Mouse (Mus musculus) testis, adult 2 months (tissue): Measurements from ENCODE around the gene Serinc2. TPM values are rescaled to one million over a fixed set of nuclear protein-coding genes. Genes with fewer than 3 reads are reported as not detected.

Experiments used
- H3K27ac ChIP-seq: fragments of 200-500 bp; 2 replicates; pipeline ENCODE4 v1.5.1; 2012; ENCODE audit warnings: low read depth, low read length; ENCODE audit not compliant: control insufficient read depth, insufficient read depth
- H3K27me3 ChIP-seq: fragments of 200-500 bp; 2 replicates; pipeline ENCODE4 v1.6.1; 2012; ENCODE audit warnings: mild to moderate bottlenecking, low read length, moderate library complexity; ENCODE audit not compliant: control insufficient read depth, insufficient read depth
- H3K36me3 ChIP-seq: fragments of 200-500 bp; 2 replicates; pipeline ENCODE4 v1.6.1; 2012; ENCODE audit warnings: mild to moderate bottlenecking, low read length; ENCODE audit not compliant: control insufficient read depth, insufficient read depth
- H3K4me1 ChIP-seq: fragments of 200-500 bp; 2 replicates; pipeline ENCODE4 v1.6.1; 2012; ENCODE audit warnings: low read length; ENCODE audit not compliant: control insufficient read depth, insufficient read depth
- H3K4me3 ChIP-seq: fragments of 200-500 bp; 2 replicates; pipeline ENCODE4 v1.5.1; 2012; ENCODE audit warnings: low read depth, mild to moderate bottlenecking, low read length, moderate library complexity, mixed read lengths; ENCODE audit not compliant: control insufficient read depth
- CTCF ChIP-seq: fragments of 200-500 bp; IDR thresholded peaks from 2 replicates; pipeline ENCODE4 v1.5.1; 2012; ENCODE audit warnings: low read depth, mild to moderate bottlenecking, inconsistent platforms, low read length, moderate library complexity; ENCODE audit not compliant: control insufficient read depth, insufficient read depth, insufficient replicate concordance
- POLR2A ChIP-seq: fragments of 200-500 bp; IDR thresholded peaks from 2 replicates; pipeline ENCODE4 v1.6.1; 2012; ENCODE audit warnings: low read depth, mild to moderate bottlenecking, inconsistent platforms, low read length, moderate library complexity; ENCODE audit not compliant: control insufficient read depth
- polyA plus RNA-seq: library from polyadenylated mRNA; depleted of rRNA; stranded (reverse); fragments of >200 nt; gene quantifications from 2 replicates; pipeline ENCODE4 v1.2.3, GENCODE M21; 2012

Serinc2 gene
- polyA plus RNA-seq, 1 experiment = 23.7 TPM

GRCm38 (mm10) chr4:130308231-130309081, 29.5 kb upstream of the Serinc2 start, which contains the start of the genes Fabp3 and Gm10570:
Gene Fabp3, plus strand, starts transcription at chr4:130308595.
Gene Gm10570, minus strand, starts transcription at chr4:130308674.
- H3K27me3 ChIP-seq = no peaks in the 10 kb centered on the region
- H3K27ac ChIP-seq = peak within 1 kb of the TSS; percentile 73
- H3K4me1 ChIP-seq = peaks cover 31% of the 10 kb centered on the region
- H3K36me3 ChIP-seq = no peaks in the 10 kb centered on the region
- TF ChIP-seq POLR2A (no peak), CTCF (no peak)
- H3K4me3 ChIP-seq = peak within 1 kb of the TSS; percentile 73

GRCm38 (mm10) chr4:130307851-130308230, 28.8 kb upstream of the Serinc2 start:
- H3K27me3 ChIP-seq = no peaks in the 10 kb centered on the region

DNA sequence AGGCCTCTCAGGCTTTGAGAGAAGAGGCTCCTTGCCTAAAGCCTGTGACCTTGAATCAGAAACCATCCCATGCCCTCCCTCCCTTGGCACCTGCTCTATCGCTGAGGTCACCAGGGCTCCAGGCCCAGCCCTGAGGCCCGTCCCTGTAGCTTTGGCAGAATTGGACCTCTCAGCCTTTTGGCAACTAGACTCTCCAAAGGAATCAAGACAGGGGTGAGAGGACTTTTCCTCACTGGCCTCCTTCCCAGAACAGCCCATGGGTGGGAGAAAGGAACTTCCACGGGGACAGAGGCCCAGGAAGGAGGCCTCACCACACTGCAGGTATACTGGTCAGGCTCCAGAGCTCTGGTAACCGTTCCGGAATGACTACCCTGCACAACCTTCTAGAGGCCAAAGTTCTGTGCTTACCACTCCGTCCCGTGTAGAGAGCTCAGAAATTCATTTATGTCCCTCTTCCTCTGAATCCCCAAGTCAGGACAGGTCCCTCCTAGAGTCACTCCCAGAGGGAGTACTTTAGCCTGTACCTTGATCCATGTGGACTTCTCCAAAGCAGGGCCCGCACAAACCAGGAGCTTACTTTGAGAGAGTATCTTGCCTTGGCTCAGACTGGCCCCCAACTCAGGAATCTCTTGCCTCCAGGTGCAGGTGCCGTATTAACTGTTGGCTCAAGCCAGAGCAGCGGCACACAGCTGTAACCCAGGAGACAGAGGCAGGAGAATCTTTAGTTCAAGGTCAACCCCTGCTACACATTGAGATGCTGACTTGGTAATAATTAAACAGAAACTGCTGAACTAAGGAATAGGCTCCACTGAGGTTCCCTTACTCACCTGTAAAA, 28.0 kb upstream of the Serinc2 start:
- H3K36me3 ChIP-seq = no peaks in the 10 kb centered on the region
- no peak overlapping the region for H3K4me3 ChIP-seq
- H3K27ac ChIP-seq = peak overlapping the region; percentile 30; the same call in 1 of the 2 replicates
- peaks cover 31% of the 10 kb centered on the region for H3K4me1 ChIP-seq
- TF ChIP-seq CTCF = no peak
- TF ChIP-seq POLR2A = no peak
- H3K27me3 ChIP-seq = no peaks in the 10 kb centered on the region

More at GRCm38 (mm10) chr4:130307851-130308230, 28.8 kb upstream of the Serinc2 start:
- Histone ChIP-seq H3K4me3 (peak overlapping the region; percentile 73), H3K4me1 (peaks cover 31% of the 10 kb centered on the region), H3K36me3 (no peaks in the 10 kb centered on the region), H3K27ac (peak overlapping the region; percentile 39; the same call in 1 of the 2 replicates)
- no peak for TF ChIP-seq CTCF
- TF ChIP-seq POLR2A = no peak

DNA sequence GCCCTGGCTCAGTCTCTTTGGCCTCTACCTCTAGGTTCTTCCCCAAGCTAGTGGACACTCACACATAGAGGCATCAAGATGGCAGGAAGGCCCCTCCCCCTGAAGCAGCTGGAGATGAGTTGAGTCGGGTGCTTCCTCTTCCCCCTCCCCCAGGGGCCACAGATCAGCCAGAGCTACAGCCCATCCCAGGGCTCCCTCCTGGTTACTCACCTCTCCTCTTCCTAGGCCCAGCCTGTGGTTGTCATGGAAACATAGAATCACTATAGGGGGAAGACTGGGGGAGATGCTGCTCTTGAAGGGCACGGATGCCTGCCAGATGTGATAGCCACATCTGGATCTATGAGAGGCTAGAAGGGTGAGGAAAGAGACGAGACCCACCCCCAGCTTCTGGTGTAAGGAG, 25.7 kb upstream of the Serinc2 start:
- H3K36me3 ChIP-seq = no peaks in the 10 kb centered on the region
- peaks cover 36% of the 10 kb centered on the region for H3K4me1 ChIP-seq
- no peak overlapping the region for H3K4me3 ChIP-seq
- no peak overlapping the region for H3K27ac ChIP-seq
- H3K27me3 ChIP-seq = no peaks in the 10 kb centered on the region
- TF ChIP-seq POLR2A (no peak), CTCF (no peak)

GRCm38 (mm10) chr4:130302285-130302870, 23.4 kb upstream of the Serinc2 start:
- Histone ChIP-seq H3K36me3 (no peaks in the 10 kb centered on the region), H3K4me1 (peaks cover 16% of the 10 kb centered on the region), H3K4me3 (no peak overlapping the region), H3K27ac (no peak overlapping the region), H3K27me3 (no peaks in the 10 kb centered on the region)
- TF ChIP-seq POLR2A = no peak
- no peak for TF ChIP-seq CTCF

DNA sequence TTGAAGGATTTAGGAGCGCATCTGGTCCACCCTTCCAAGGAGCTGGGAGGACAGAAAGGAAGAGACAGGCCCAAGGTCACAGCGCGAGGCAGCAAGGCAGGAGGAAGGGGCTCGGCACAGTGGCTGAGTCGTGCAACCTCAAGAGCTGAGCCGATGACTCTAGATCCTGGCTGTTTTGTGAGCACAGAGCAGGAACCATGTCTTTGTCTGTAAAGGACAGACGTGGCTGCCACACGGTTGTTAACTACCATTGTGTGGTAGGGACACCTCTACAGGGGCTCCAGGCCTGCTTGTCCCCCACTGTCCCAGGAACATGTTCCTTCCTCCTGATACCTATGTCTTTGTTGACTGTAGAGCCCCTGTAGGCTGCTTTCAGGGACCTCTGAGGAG, 20.6 kb upstream of the Serinc2 start:
- H3K4me3 ChIP-seq = no peak overlapping the region
- H3K4me1 ChIP-seq = peaks cover 7% of the 10 kb centered on the region
- TF ChIP-seq CTCF = no peak
- peak overlapping the region; percentile 50 for H3K27ac ChIP-seq
- no peaks in the 10 kb centered on the region for H3K36me3 ChIP-seq
- H3K27me3 ChIP-seq = no peaks in the 10 kb centered on the region
